Mouse (Mus musculus) limb, embryonic 14.5 days (tissue): ENCODE results near the gene Zfp719. TPM values are rescaled to one million over a fixed set of nuclear protein-coding genes. Genes with fewer than 3 reads are reported as not detected.

Experiments
- ATAC-seq: fragments of 200-750 bp; cut with Nextera tagmentation; 2 replicates; pipeline ENCODE4 v1.8.0; 2017; ENCODE audit warnings: low read depth, moderate number of reproducible peaks, moderate TSS enrichment; ENCODE audit not compliant: low FRiP score
- DNase-seq: peaks from one replicate; pipeline ENCODE4 v3.0.0-alpha.2; 2015; ENCODE audit warnings: low spot score
- H3K27ac ChIP-seq: fragments of 300-500 bp; sonication (generic); replicated peaks from 2 replicates; pipeline ENCODE4 v1.5.1; 2014; ENCODE audit warnings: low read depth, mild to moderate bottlenecking, low read length, moderate library complexity, mixed read lengths
- H3K27me3 ChIP-seq: fragments of 300-500 bp; sonication (generic); 2 replicates; pipeline ENCODE4 v1.6.1; 2014; ENCODE audit warnings: low read length, mixed read lengths; ENCODE audit not compliant: control insufficient read depth, insufficient read depth
- H3K36me3 ChIP-seq: fragments of 300-500 bp; sonication (generic); 2 replicates; pipeline ENCODE4 v1.6.1; 2014; ENCODE audit warnings: mild to moderate bottlenecking, low read length, moderate library complexity, mixed read lengths; ENCODE audit not compliant: control insufficient read depth, insufficient read depth
- H3K4me1 ChIP-seq: fragments of 300-500 bp; sonication (generic); 2 replicates; pipeline ENCODE4 v1.6.1; 2014; ENCODE audit warnings: antibody characterized with exemption, low read length, mixed read lengths; ENCODE audit not compliant: control insufficient read depth, insufficient read depth
- H3K4me2 ChIP-seq: fragments of 300-500 bp; sonication (generic); replicated peaks from 2 replicates; pipeline ENCODE4 v1.6.1; 2014; ENCODE audit warnings: low read depth, mild to moderate bottlenecking, low read length, moderate library complexity; ENCODE audit not compliant: severe bottlenecking
- H3K4me3 ChIP-seq: fragments of 300-500 bp; sonication (generic); replicated peaks from 2 replicates; pipeline ENCODE4 v1.5.1; 2014; ENCODE audit warnings: low read length
- H3K9ac ChIP-seq: fragments of 300-500 bp; sonication (generic); 2 replicates; pipeline ENCODE4 v1.6.1; 2014; ENCODE audit warnings: mild to moderate bottlenecking, low read depth, low read length, moderate library complexity; ENCODE audit not compliant: severe bottlenecking
- H3K9me3 ChIP-seq: fragments of 300-500 bp; sonication (generic); 2 replicates; pipeline ENCODE4 v1.6.1; 2016; ENCODE audit warnings: low read length; ENCODE audit not compliant: control insufficient read depth
- POLR2A ChIP-seq: fragments of 200-500 bp; IDR thresholded peaks from 2 replicates; pipeline ENCODE4 v1.8.0; 2012; ENCODE audit warnings: inconsistent platforms, mild to moderate bottlenecking, moderate library complexity, borderline replicate concordance; ENCODE audit not compliant: insufficient read depth, insufficient read length; ENCODE audit errors: extremely low read depth
- WGBS: fragments of 180-500 bp; shearing (Covaris S2); extraction: QIAGEN DNeasy Blood & Tissue Kit; methylation state at CpG from one replicate; pipeline ENCODE4 v1.1.7; 2014; 5-methylcytosine and 5-hydroxymethylcytosine counted together
- polyA plus RNA-seq, 2 experiments: library from polyadenylated mRNA; depleted of rRNA in 1 of 2; stranded (reverse) in 1 of 2; unstranded in 1 of 2; fragments of >200 nt; fragmentation: Nextera tagmentation in 1 of 2; extraction: Ambion mirVana in 1 of 2; gene quantifications; 2 replicates each; pipeline versions ENCODE4 v1.2.1 to v1.2.3; 2012 to 2014

Gene Zfp719
- polyA plus RNA-seq, 2 experiments: 6.7 to 13.1 TPM

GRCm38 (mm10) chr7:43607743-43608287, 28.4 kb downstream of the Zfp719 start:
- no peak overlapping the region for H3K4me2 ChIP-seq
- no peak for DNase-seq
- H3K9ac ChIP-seq: no peak overlapping the region
- 42% methylated on average over 5 of the region's 5 CpGs for WGBS
- H3K27ac ChIP-seq: no peak overlapping the region
- no peaks in the 10 kb centered on the region for H3K4me1 ChIP-seq
- no peaks in the 10 kb centered on the region for H3K27me3 ChIP-seq
- H3K4me3 ChIP-seq: no peak overlapping the region
- H3K36me3 ChIP-seq: no peaks in the 10 kb centered on the region
- TF ChIP-seq POLR2A: no peak
- no peaks in the 10 kb centered on the region for H3K9me3 ChIP-seq
- no peak for ATAC-seq

GRCm38 (mm10) chr7:43608316-43608824, 29.0 kb downstream of the Zfp719 start:
- no peak for ATAC-seq
- Histone ChIP-seq H3K4me1 (no peaks in the 10 kb centered on the region), H3K9ac (no peak overlapping the region), H3K4me3 (no peak overlapping the region), H3K36me3 (no peaks in the 10 kb centered on the region), H3K27ac (no peak overlapping the region), H3K9me3 (no peaks in the 10 kb centered on the region), H3K4me2 (no peak overlapping the region), H3K27me3 (no peaks in the 10 kb centered on the region)
- WGBS: 67% methylated on average over 7 of the region's 7 CpGs
- no peak for TF ChIP-seq POLR2A
- DNase-seq: no peak

- no peaks in the 10 kb centered on the region for H3K27me3 ChIP-seq
- no peak overlapping the region for H3K4me3 ChIP-seq
- ATAC-seq (no peak), DNase-seq (no peak)
- no peaks in the 10 kb centered on the region for H3K9me3 ChIP-seq
- H3K36me3 ChIP-seq: no peaks in the 10 kb centered on the region
- H3K4me2 ChIP-seq: no peak overlapping the region
- H3K9ac ChIP-seq: no peak overlapping the region
- TF ChIP-seq POLR2A: no peak
- WGBS: 87% methylated on average over 14 of the region's 14 CpGs
- no peaks in the 10 kb centered on the region for H3K4me1 ChIP-seq
- no peak overlapping the region for H3K27ac ChIP-seq
These were observed 34.6 kb downstream of the Zfp719 start for GRCm38 (mm10) chr7:43613816-43614551.

- ATAC-seq: no peak
- H3K4me1 ChIP-seq: no peaks in the 10 kb centered on the region
- 81% methylated on average over 7 of the region's 7 CpGs for WGBS
- no peak for DNase-seq
- no peak for TF ChIP-seq POLR2A
- H3K36me3 ChIP-seq: no peaks in the 10 kb centered on the region
- H3K9me3 ChIP-seq: no peaks in the 10 kb centered on the region
- no peak overlapping the region for H3K4me3 ChIP-seq
- no peak overlapping the region for H3K4me2 ChIP-seq
- no peak overlapping the region for H3K27ac ChIP-seq
- H3K9ac ChIP-seq: no peak overlapping the region
- H3K27me3 ChIP-seq: no peaks in the 10 kb centered on the region
These were observed 43.5 kb downstream of the Zfp719 start for GRCm38 (mm10) chr7:43622927-43623326.

- Histone ChIP-seq H3K4me1 (no peaks in the 10 kb centered on the region), H3K4me3 (no peak overlapping the region), H3K36me3 (no peaks in the 10 kb centered on the region), H3K27ac (no peak overlapping the region), H3K9ac (no peak overlapping the region), H3K9me3 (no peaks in the 10 kb centered on the region), H3K27me3 (no peaks in the 10 kb centered on the region), H3K4me2 (no peak overlapping the region)
- DNase-seq (no peak), ATAC-seq (no peak)
- WGBS: 15% methylated on average over 10 of the region's 10 CpGs
- no peak for TF ChIP-seq POLR2A
These were observed 44.4 kb downstream of the Zfp719 start for GRCm38 (mm10) chr7:43623819-43624218.
